Mouse (Mus musculus): ENCODE measurements around the gene Ctla4. TPM values are rescaled to one million over a fixed set of nuclear protein-coding genes. Genes with fewer than 3 reads are reported as not detected.

Ctla4 gene
- polyA plus RNA-seq, 1 experiment, result not detected

- Histone ChIP-seq H3K27me3 (ENCODE audit: control insufficient read depth, insufficient read depth, insufficient read length) (no peaks in the 10 kb centered on the region), H3K79me2 (ENCODE audit: control insufficient read depth, insufficient read depth) (no peaks in the 10 kb centered on the region), H3ac (ENCODE audit: control insufficient read depth, insufficient read length) (no peak overlapping the region), H3K4me3 (no peak overlapping the region), H3K4me2 (ENCODE audit: low read depth) (no peak overlapping the region), H3K36me3 (ENCODE audit: control insufficient read depth, insufficient read depth) (no peaks in the 10 kb centered on the region)
- TF ChIP-seq MYOD1 (IDR thresholded peaks at IDR 0.05; ENCODE audit: control insufficient read depth in 1 of 3, insufficient read length in 2 of 3, low read depth in 2 of 3), result no peak
- no peak for TF ChIP-seq REST (IDR thresholded peaks at IDR 0.05; ENCODE audit: insufficient read depth, insufficient read length)
- TF ChIP-seq E2F4 (IDR thresholded peaks at IDR 0.05; ENCODE audit: insufficient read depth), result no peak
- no peak for TF ChIP-seq MYOG (IDR thresholded peaks at IDR 0.05; ENCODE audit: control insufficient read depth in 1 of 3, insufficient read depth in 1 of 3, insufficient read length in 2 of 3, low read depth in 2 of 3)
- TF ChIP-seq TCF3 (IDR thresholded peaks at IDR 0.05; ENCODE audit: insufficient read length, low read depth), result no peak
- TF ChIP-seq MAX (IDR thresholded peaks at IDR 0.05; ENCODE audit: low read depth), result no peak
- TF ChIP-seq POLR2A (IDR thresholded peaks at IDR 0.05; ENCODE audit: insufficient read length, low read depth), result no peak
- TF ChIP-seq USF1 (IDR thresholded peaks at IDR 0.05; ENCODE audit: low read depth), result no peak
- TF ChIP-seq SRF (IDR thresholded peaks at IDR 0.05; ENCODE audit: control insufficient read depth, insufficient read length, low read depth), result no peak
- TF ChIP-seq POLR2AphosphoS2 (IDR thresholded peaks at IDR 0.05; ENCODE audit: insufficient read length, low read depth), result no peak
- no peak for TF ChIP-seq TCF12 (IDR thresholded peaks at IDR 0.05; ENCODE audit: insufficient read depth, poor library complexity, severe bottlenecking)
- no peak for TF ChIP-seq CEBPB (IDR thresholded peaks at IDR 0.05; ENCODE audit: insufficient read depth, poor library complexity, severe bottlenecking)
These were observed 17.7 kb downstream of the Ctla4 start for GRCm38 (mm10) chr1:60904456-60904978.

GRCm38 (mm10) chr1:60907466-60907865 is 20.7 kb downstream of the Ctla4 start:
- H3K79me2 ChIP-seq (ENCODE audit: control insufficient read depth, insufficient read depth), result no peaks in the 10 kb centered on the region
- H3K27me3 ChIP-seq (ENCODE audit: control insufficient read depth, insufficient read depth, insufficient read length), result no peaks in the 10 kb centered on the region
- H3K4me2 ChIP-seq (ENCODE audit: low read depth), result no peak overlapping the region
- no peaks in the 10 kb centered on the region for H3K36me3 ChIP-seq (ENCODE audit: control insufficient read depth, insufficient read depth)
- H3K4me3 ChIP-seq, result no peak overlapping the region
- TF ChIP-seq SRF (IDR thresholded peaks at IDR 0.05; ENCODE audit: control insufficient read depth, insufficient read length, low read depth), result no peak
- no peak for TF ChIP-seq CEBPB (IDR thresholded peaks at IDR 0.05; ENCODE audit: insufficient read depth, poor library complexity, severe bottlenecking)
- no peak for TF ChIP-seq E2F4 (IDR thresholded peaks at IDR 0.05; ENCODE audit: insufficient read depth)
- no peak for TF ChIP-seq TCF3 (IDR thresholded peaks at IDR 0.05; ENCODE audit: insufficient read length, low read depth)
- no peak for TF ChIP-seq USF1 (IDR thresholded peaks at IDR 0.05; ENCODE audit: low read depth)
- TF ChIP-seq POLR2AphosphoS2 (IDR thresholded peaks at IDR 0.05; ENCODE audit: insufficient read length, low read depth), result no peak
- TF ChIP-seq TCF12 (IDR thresholded peaks at IDR 0.05; ENCODE audit: insufficient read depth, poor library complexity, severe bottlenecking), result no peak
- TF ChIP-seq MAX (IDR thresholded peaks at IDR 0.05; ENCODE audit: low read depth), result no peak
- TF ChIP-seq REST (IDR thresholded peaks at IDR 0.05; ENCODE audit: insufficient read depth, insufficient read length), result no peak
- TF ChIP-seq MYOD1 (IDR thresholded peaks at IDR 0.05; ENCODE audit: control insufficient read depth in 1 of 3, insufficient read length in 2 of 3, low read depth in 2 of 3), result no peak
- TF ChIP-seq MYOG (IDR thresholded peaks at IDR 0.05; ENCODE audit: control insufficient read depth in 1 of 3, insufficient read depth in 1 of 3, insufficient read length in 2 of 3, low read depth in 2 of 3), result no peak
- TF ChIP-seq POLR2A (IDR thresholded peaks at IDR 0.05; ENCODE audit: insufficient read length, low read depth), result no peak
- H3ac ChIP-seq (ENCODE audit: control insufficient read depth, insufficient read length), result no peak overlapping the region

- Histone ChIP-seq H3K4me3 (no peak overlapping the region), H3K4me2 (ENCODE audit: low read depth) (no peak overlapping the region), H3ac (ENCODE audit: control insufficient read depth, insufficient read length) (no peak overlapping the region), H3K27me3 (ENCODE audit: control insufficient read depth, insufficient read depth, insufficient read length) (no peaks in the 10 kb centered on the region), H3K79me2 (ENCODE audit: control insufficient read depth, insufficient read depth) (no peaks in the 10 kb centered on the region), H3K36me3 (ENCODE audit: control insufficient read depth, insufficient read depth) (no peaks in the 10 kb centered on the region)
- TF ChIP-seq MYOG (IDR thresholded peaks at IDR 0.05; ENCODE audit: control insufficient read depth in 1 of 3, insufficient read depth in 1 of 3, insufficient read length in 2 of 3, low read depth in 2 of 3), result no peak
- no peak for TF ChIP-seq MAX (IDR thresholded peaks at IDR 0.05; ENCODE audit: low read depth)
- TF ChIP-seq CEBPB (IDR thresholded peaks at IDR 0.05; ENCODE audit: insufficient read depth, poor library complexity, severe bottlenecking), result no peak
- no peak for TF ChIP-seq TCF3 (IDR thresholded peaks at IDR 0.05; ENCODE audit: insufficient read length, low read depth)
- no peak for TF ChIP-seq REST (IDR thresholded peaks at IDR 0.05; ENCODE audit: insufficient read depth, insufficient read length)
- no peak for TF ChIP-seq POLR2AphosphoS2 (IDR thresholded peaks at IDR 0.05; ENCODE audit: insufficient read length, low read depth)
- no peak for TF ChIP-seq POLR2A (IDR thresholded peaks at IDR 0.05; ENCODE audit: insufficient read length, low read depth)
- TF ChIP-seq USF1 (IDR thresholded peaks at IDR 0.05; ENCODE audit: low read depth), result no peak
- no peak for TF ChIP-seq E2F4 (IDR thresholded peaks at IDR 0.05; ENCODE audit: insufficient read depth)
- TF ChIP-seq MYOD1 (IDR thresholded peaks at IDR 0.05; ENCODE audit: control insufficient read depth in 1 of 3, insufficient read length in 2 of 3, low read depth in 2 of 3), result no peak
- TF ChIP-seq SRF (IDR thresholded peaks at IDR 0.05; ENCODE audit: control insufficient read depth, insufficient read length, low read depth), result no peak
- no peak for TF ChIP-seq TCF12 (IDR thresholded peaks at IDR 0.05; ENCODE audit: insufficient read depth, poor library complexity, severe bottlenecking)
These were observed 22.0 kb downstream of the Ctla4 start for GRCm38 (mm10) chr1:60908751-60909161.

GRCm38 (mm10) chr1:60909746-60910145 is 22.9 kb downstream of the Ctla4 start:
- H3K27me3 ChIP-seq (ENCODE audit: control insufficient read depth, insufficient read depth, insufficient read length), result no peaks in the 10 kb centered on the region

GRCm38 (mm10) chr1:60910796-60911195 is 24.0 kb downstream of the Ctla4 start:
- Histone ChIP-seq H3K36me3 (ENCODE audit: control insufficient read depth, insufficient read depth) (no peaks in the 10 kb centered on the region), H3K27me3 (ENCODE audit: control insufficient read depth, insufficient read depth, insufficient read length) (no peaks in the 10 kb centered on the region), H3K4me2 (ENCODE audit: low read depth) (no peak overlapping the region), H3ac (ENCODE audit: control insufficient read depth, insufficient read length) (no peak overlapping the region), H3K4me3 (no peak overlapping the region), H3K79me2 (ENCODE audit: control insufficient read depth, insufficient read depth) (no peaks in the 10 kb centered on the region)
- no peak for TF ChIP-seq MYOG (IDR thresholded peaks at IDR 0.05; ENCODE audit: control insufficient read depth in 1 of 3, insufficient read depth in 1 of 3, insufficient read length in 2 of 3, low read depth in 2 of 3)
- no peak for TF ChIP-seq REST (IDR thresholded peaks at IDR 0.05; ENCODE audit: insufficient read depth, insufficient read length)

More at GRCm38 (mm10) chr1:60909746-60910145, 22.9 kb downstream of the Ctla4 start:
- Histone ChIP-seq H3K4me3 (no peak overlapping the region), H3K4me2 (ENCODE audit: low read depth) (no peak overlapping the region), H3K36me3 (ENCODE audit: control insufficient read depth, insufficient read depth) (no peaks in the 10 kb centered on the region), H3ac (ENCODE audit: control insufficient read depth, insufficient read length) (no peak overlapping the region), H3K79me2 (ENCODE audit: control insufficient read depth, insufficient read depth) (no peaks in the 10 kb centered on the region)
- TF ChIP-seq SRF (IDR thresholded peaks at IDR 0.05; ENCODE audit: control insufficient read depth, insufficient read length, low read depth) (no peak), MAX (IDR thresholded peaks at IDR 0.05; ENCODE audit: low read depth) (no peak)
